Mouse (Mus musculus): ENCODE data around the gene Ell. TPM values are rescaled to one million over a fixed set of nuclear protein-coding genes. Genes with fewer than 3 reads are reported as not detected.

Ell gene
- polyA plus RNA-seq, 1 experiment from 2014 or later: 18.0 TPM

- H3K4me3 ChIP-seq: peak overlapping the region; percentile 69
- H3K4me1 ChIP-seq: peaks cover 52% of the 10 kb centered on the region
- WGBS: 62% methylated on average over 8 of the region's 8 CpGs
- H3K9me3 ChIP-seq (replicated peaks): no peaks in the 10 kb centered on the region
- no peak for DNase-seq (ENCODE audit: low spot score)
- H3K27ac ChIP-seq (replicated peaks): peak overlapping the region; percentile 84; the same call in 1 of the 2 replicates
- H3K36me3 ChIP-seq: peaks cover 64% of the 10 kb centered on the region
- peaks cover 31% of the 10 kb centered on the region for H3K27me3 ChIP-seq (ENCODE audit: low read depth, poor library complexity, severe bottlenecking)
Measured at GRCm38 (mm10) chr8:70593173-70593572, 53.9 kb downstream of the Ell start.

- Histone ChIP-seq H3K4me1 (peaks cover 61% of the 10 kb centered on the region), H3K27ac (replicated peaks) (peak within 1 kb of the TSS; percentile 84), H3K4me3 (peak within 1 kb of the TSS; percentile 69), H3K36me3 (peaks cover 56% of the 10 kb centered on the region), H3K27me3 (ENCODE audit: low read depth, poor library complexity, severe bottlenecking) (peaks cover 38% of the 10 kb centered on the region), H3K9me3 (replicated peaks) (no peaks in the 10 kb centered on the region)
- DNase-seq (ENCODE audit: low spot score): peak; percentile 93
- under 1% methylated on average over 40 of the region's 40 CpGs for WGBS
Measured at GRCm38 (mm10) chr8:70593961-70594609, 54.8 kb downstream of the Ell start, which contains the start of gene Isyna1. Gene Isyna1 (plus strand): TSS chr8:70594373.

- Histone ChIP-seq H3K27ac (replicated peaks) (peak overlapping the region; percentile 84), H3K9me3 (replicated peaks) (no peaks in the 10 kb centered on the region), H3K36me3 (peaks cover 52% of the 10 kb centered on the region), H3K27me3 (ENCODE audit: low read depth, poor library complexity, severe bottlenecking) (peaks cover 46% of the 10 kb centered on the region), H3K4me3 (peak overlapping the region; percentile 69), H3K4me1 (peaks cover 69% of the 10 kb centered on the region)
- DNase-seq (ENCODE audit: low spot score): no peak
- WGBS: 11% methylated on average over 81 of the region's 82 CpGs
Measured at GRCm38 (mm10) chr8:70594621-70595564, 55.6 kb downstream of the Ell start.

GRCm38 (mm10) chr8:70595811-70596210 is 56.6 kb downstream of the Ell start:
- Histone ChIP-seq H3K27ac (replicated peaks) (no peak overlapping the region), H3K4me1 (peaks cover 78% of the 10 kb centered on the region), H3K36me3 (peaks cover 43% of the 10 kb centered on the region), H3K9me3 (replicated peaks) (no peaks in the 10 kb centered on the region), H3K4me3 (peak overlapping the region; percentile 69; the same call in 1 of the 2 replicates), H3K27me3 (ENCODE audit: low read depth, poor library complexity, severe bottlenecking) (peaks cover 51% of the 10 kb centered on the region)
- DNase-seq (ENCODE audit: low spot score): no peak
- WGBS: 97% methylated on average over 12 of the region's 12 CpGs

DNA sequence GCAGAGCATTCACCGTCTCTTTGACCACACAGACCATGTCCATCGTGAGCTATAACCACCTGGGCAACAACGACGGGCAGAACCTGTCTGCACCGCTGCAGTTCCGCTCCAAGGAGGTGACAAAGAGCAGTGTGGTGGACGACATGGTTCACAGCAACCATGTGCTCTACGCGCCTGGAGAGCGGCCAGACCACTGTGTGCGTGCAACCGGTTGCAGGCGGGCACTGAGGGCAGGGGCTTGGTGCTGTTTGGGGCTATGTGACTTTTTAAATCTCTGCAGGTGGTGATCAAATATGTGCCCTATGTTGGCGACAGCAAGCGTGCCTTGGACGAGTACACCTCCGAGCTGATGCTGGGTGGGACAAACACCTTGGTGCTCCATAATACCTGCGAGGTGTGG is 57.0 kb downstream of the Ell start:
- WGBS: 93% methylated on average over 18 of the region's 18 CpGs
- Histone ChIP-seq H3K4me3 (0 out of 2 replicates have a peak overlapping the region, but pooled peaks have one; percentile 69), H3K27me3 (ENCODE audit: low read depth, poor library complexity, severe bottlenecking) (peaks cover 51% of the 10 kb centered on the region), H3K4me1 (peaks cover 82% of the 10 kb centered on the region), H3K9me3 (replicated peaks) (no peaks in the 10 kb centered on the region), H3K27ac (replicated peaks) (no peak overlapping the region), H3K36me3 (peaks cover 39% of the 10 kb centered on the region)
- no peak for DNase-seq (ENCODE audit: low spot score)

DNA sequence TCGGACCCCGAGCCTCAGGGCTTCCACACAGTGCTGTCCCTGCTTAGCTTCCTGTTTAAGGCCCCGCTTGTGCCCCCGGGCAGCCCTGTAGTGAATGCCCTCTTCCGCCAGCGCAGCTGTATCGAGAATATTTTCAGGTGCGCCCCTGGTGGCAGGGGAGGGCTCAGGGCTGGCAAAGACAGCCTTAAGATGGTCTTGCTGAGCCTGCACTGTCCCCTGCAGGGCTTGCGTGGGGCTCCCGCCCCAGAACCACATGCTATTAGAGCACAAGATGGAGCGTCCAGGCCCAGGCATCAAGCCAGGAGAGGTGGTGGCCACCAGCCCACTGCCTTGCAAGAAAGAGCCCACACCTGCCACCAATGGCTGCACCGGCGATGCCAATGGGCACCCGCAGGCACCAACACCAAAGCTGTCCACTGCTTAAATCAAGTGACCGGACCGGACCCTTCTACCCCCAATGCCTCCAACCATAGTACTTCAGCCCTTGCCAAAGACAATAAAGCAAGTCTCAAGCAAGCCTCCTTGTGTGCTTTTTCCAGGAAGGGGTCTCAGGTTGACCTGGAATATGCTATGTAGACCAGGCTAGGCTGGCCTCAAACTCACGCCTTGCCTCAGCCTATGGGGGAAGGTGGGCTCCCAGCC is 57.6 kb downstream of the Ell start:
- peaks cover 89% of the 10 kb centered on the region for H3K4me1 ChIP-seq

DNA sequence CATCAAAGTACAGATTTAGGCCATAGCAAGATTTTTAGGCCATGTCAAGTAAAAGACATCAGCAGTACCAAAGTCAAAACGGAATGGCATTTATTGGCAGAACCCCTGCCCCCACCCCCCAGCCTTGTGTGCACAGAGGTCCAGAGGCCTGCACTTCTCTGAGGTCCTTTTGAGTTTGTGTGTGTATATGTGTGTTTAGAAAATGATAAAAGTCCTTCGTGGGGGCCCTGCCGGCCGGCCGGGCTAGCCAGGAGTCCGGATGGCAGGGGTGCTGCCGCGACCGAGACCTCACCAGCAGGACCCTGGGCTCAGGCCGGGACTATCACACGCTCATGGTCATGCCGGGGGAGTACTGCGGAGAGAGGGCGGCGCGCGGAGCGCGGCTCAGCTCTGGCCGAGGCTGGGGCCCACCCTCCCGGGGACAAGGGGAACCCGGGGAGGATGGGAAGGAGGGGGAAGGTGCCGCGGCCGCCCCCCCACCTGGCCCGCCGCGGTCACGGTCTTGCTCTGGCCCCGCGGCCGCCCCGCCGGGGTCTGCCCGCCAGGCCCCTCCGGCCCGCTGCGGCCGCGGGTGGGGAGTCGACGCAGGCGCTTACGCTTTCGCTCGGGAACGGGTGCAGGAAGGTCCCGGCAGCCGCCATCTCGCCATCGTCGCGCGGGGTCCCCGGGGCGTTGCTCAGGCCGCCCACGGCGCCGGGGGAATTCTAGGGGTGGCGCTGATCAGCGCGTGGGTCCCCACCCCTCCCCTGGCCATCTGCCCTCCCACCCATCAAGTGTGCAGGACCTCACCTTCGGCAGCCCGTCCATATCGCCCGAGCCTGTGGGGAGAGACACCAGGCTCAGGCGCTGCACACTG is 58.4 kb downstream of the Ell start:
- H3K36me3 ChIP-seq: peaks cover 36% of the 10 kb centered on the region
- peaks cover 7% of the 10 kb centered on the region for H3K9me3 ChIP-seq (replicated peaks)
- H3K27me3 ChIP-seq (ENCODE audit: low read depth, poor library complexity, severe bottlenecking): peaks cover 51% of the 10 kb centered on the region
- WGBS: 5% methylated on average over 60 of the region's 68 CpGs
- peak; percentile 52 for DNase-seq (ENCODE audit: low spot score)
- peaks cover 93% of the 10 kb centered on the region for H3K4me1 ChIP-seq
- peak overlapping the region; percentile 61 for H3K4me3 ChIP-seq
- H3K27ac ChIP-seq (replicated peaks): peak overlapping the region; percentile 88

More for the DNA sequence above, 57.6 kb downstream of the Ell start:
- 88% methylated on average over 17 of the region's 17 CpGs for WGBS
- DNase-seq (ENCODE audit: low spot score): peak; percentile 35
- H3K36me3 ChIP-seq: peaks cover 35% of the 10 kb centered on the region
- H3K9me3 ChIP-seq (replicated peaks): peaks cover 3% of the 10 kb centered on the region
- H3K27ac ChIP-seq (replicated peaks): peak overlapping the region; percentile 88; the same call in 1 of the 2 replicates
- H3K27me3 ChIP-seq (ENCODE audit: low read depth, poor library complexity, severe bottlenecking): peaks cover 51% of the 10 kb centered on the region
- peak overlapping the region; percentile 61 for H3K4me3 ChIP-seq

DNA sequence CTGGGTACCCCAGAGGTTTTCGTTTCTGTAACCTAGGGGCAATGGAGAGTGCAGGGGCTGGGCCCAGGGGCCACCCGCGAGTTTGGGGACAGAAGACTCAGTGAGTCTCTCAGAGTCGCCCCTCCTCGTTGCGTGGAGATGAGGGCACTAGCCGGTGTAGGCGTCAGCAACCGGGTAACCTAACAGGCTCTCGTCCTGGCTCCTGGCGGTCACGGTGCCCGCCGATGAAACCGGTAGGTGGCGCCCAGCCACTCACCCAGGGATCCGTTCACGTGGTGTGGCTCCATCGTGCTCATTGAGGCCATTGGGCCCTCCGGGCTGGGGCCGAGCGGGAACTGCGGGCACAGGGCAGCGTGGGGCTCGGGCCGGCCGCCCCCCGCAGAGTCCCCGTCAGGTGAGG is 59.0 kb downstream of the Ell start:
- H3K4me3 ChIP-seq: peak overlapping the region; percentile 61
- H3K36me3 ChIP-seq: peaks cover 43% of the 10 kb centered on the region
- peaks cover 51% of the 10 kb centered on the region for H3K27me3 ChIP-seq (ENCODE audit: low read depth, poor library complexity, severe bottlenecking)
- DNase-seq (ENCODE audit: low spot score): peak; percentile 89
- peaks cover 7% of the 10 kb centered on the region for H3K9me3 ChIP-seq (replicated peaks)
- 3% methylated on average over 29 of the region's 29 CpGs for WGBS
- H3K4me1 ChIP-seq: peaks cover 89% of the 10 kb centered on the region
- H3K27ac ChIP-seq (replicated peaks): peak overlapping the region; percentile 88

DNA sequence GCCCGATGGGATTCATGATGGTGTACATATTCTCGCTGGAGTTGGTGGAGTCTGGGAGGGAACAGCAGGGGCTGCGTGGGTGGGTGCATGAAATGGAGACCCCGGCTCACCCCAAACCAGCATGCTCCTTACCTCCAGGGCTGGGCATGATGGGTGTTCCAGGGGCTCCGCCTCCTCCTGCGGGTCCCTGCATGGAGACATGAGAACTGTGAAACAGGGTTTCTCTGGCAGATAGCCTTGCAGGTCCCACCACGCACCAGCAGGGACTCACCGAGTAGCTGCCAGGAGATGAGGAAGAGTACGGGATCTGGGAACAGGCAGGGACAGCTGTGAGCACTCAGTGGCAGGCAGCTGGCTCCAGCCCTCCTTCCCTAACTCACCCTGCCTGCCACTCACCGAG is 59.5 kb downstream of the Ell start:
- peaks cover 7% of the 10 kb centered on the region for H3K9me3 ChIP-seq (replicated peaks)
- peaks cover 51% of the 10 kb centered on the region for H3K27me3 ChIP-seq (ENCODE audit: low read depth, poor library complexity, severe bottlenecking)
- WGBS: 17% methylated on average over 10 of the region's 10 CpGs
- peaks cover 43% of the 10 kb centered on the region for H3K36me3 ChIP-seq
- peak overlapping the region; percentile 61 for H3K4me3 ChIP-seq
- peaks cover 85% of the 10 kb centered on the region for H3K4me1 ChIP-seq
- DNase-seq (ENCODE audit: low spot score): peak; percentile 58
- peak overlapping the region; percentile 88 for H3K27ac ChIP-seq (replicated peaks)

- peaks cover 44% of the 10 kb centered on the region for H3K36me3 ChIP-seq
- H3K4me3 ChIP-seq: peak overlapping the region; percentile 61; the same call in 1 of the 2 replicates
- peaks cover 7% of the 10 kb centered on the region for H3K9me3 ChIP-seq (replicated peaks)
- no peak for DNase-seq (ENCODE audit: low spot score)
- H3K4me1 ChIP-seq: peaks cover 84% of the 10 kb centered on the region
- H3K27ac ChIP-seq (replicated peaks): peak overlapping the region; percentile 88
- 80% methylated on average over 12 of the region's 12 CpGs for WGBS
- H3K27me3 ChIP-seq (ENCODE audit: low read depth, poor library complexity, severe bottlenecking): peaks cover 60% of the 10 kb centered on the region
Measured at GRCm38 (mm10) chr8:70599507-70600290, 60.4 kb downstream of the Ell start.
